Mouse (Mus musculus) thymus, adult 2 months (tissue): ENCODE measurements around the gene Gfra1.

ENCODE experiments used
- CTCF ChIP-seq: fragments of 200-500 bp; IDR thresholded peaks from 2 replicates; pipeline ENCODE4 v1.5.1; 2012; ENCODE audit warnings: mild to moderate bottlenecking, control low read depth, low read length, moderate library complexity, borderline replicate concordance; ENCODE audit not compliant: control insufficient read depth, poor library complexity, insufficient read depth; ENCODE audit errors: extremely low read depth
- POLR2A ChIP-seq: fragments of 200-500 bp; IDR thresholded peaks from 2 replicates; pipeline ENCODE4 v1.6.1; 2012; ENCODE audit warnings: mild to moderate bottlenecking, low read length, control low read depth, moderate library complexity; ENCODE audit not compliant: control insufficient read depth, poor library complexity, insufficient read depth; ENCODE audit errors: extremely low read depth

DNA sequence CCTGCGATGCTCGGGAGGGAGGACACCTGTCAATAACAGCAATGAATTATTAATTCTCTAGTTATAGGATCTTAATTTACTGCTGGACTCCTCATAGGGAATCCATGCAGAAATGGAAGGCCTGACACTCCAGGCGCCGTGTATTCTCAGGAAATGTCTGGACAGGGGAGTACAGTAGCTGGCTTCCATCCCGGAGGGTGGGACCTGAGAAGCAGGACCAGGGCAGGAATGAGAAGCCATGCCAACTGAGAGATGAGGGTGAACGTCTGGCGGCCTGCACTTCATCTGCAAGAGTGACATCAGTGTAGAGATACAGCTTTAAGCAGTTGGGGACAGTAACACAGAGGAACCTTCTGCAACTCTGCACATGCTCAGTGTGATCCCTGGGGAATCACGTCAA lies 115.5 kb downstream of the Gfra1 start:
- no peak for TF ChIP-seq CTCF
- TF ChIP-seq POLR2A: no peak
